Mouse (Mus musculus): Measurements from ENCODE around the gene Rad50. TPM values are rescaled to one million over a fixed set of nuclear protein-coding genes. Genes with fewer than 3 reads are reported as not detected.

Gene Rad50
- 0.98 and 2.7 TPM in 2 replicates for polyA plus RNA-seq (2012; rRNA removed)

- Histone ChIP-seq H3K4me1 (ENCODE audit: control insufficient read depth, insufficient read depth, insufficient read length, low read length) (no peaks in the 10 kb centered on the region; the same call in 1 of the 2 replicates), H3K4me3 (ENCODE audit: low read depth, low read length) (peak within 1 kb of the TSS; percentile 84), H3K36me3 (ENCODE audit: control insufficient read depth, insufficient read depth, low read length) (peaks cover 7% of the 10 kb centered on the region), H3K27me3 (ENCODE audit: control insufficient read depth, insufficient read depth, low read length) (no peaks in the 10 kb centered on the region), H3K27ac (ENCODE audit: insufficient read depth, low read depth, low read length) (peak within 1 kb of the TSS; percentile 41)
- WGBS = 3% methylated on average over 55 of the region's 55 CpGs
- TF ChIP-seq POLR2A (IDR thresholded peaks at IDR 0.05; ENCODE audit: low read depth, low read length) (peak; percentile 77), CTCF (IDR thresholded peaks at IDR 0.05; ENCODE audit: extremely low read depth, insufficient read length, insufficient replicate concordance, low read depth, low read length) (no peak)
Observed at GRCm38 (mm10) chr11:53706934-53707717, at the start of gene Rad50. Gene Rad50, minus strand, starts transcription at chr11:53707319.

- 76% methylated on average over 12 of the region's 12 CpGs for WGBS
- Histone ChIP-seq H3K36me3 (ENCODE audit: control insufficient read depth, insufficient read depth, low read length) (no peaks in the 10 kb centered on the region), H3K4me1 (ENCODE audit: control insufficient read depth, insufficient read depth, insufficient read length, low read length) (peaks cover 29% of the 10 kb centered on the region), H3K27me3 (ENCODE audit: control insufficient read depth, insufficient read depth, low read length) (no peaks in the 10 kb centered on the region), H3K4me3 (ENCODE audit: low read depth, low read length) (no peak overlapping the region), H3K27ac (ENCODE audit: insufficient read depth, low read depth, low read length) (no peak overlapping the region)
- TF ChIP-seq POLR2A (IDR thresholded peaks at IDR 0.05; ENCODE audit: low read depth, low read length) = no peak
- TF ChIP-seq CTCF (IDR thresholded peaks at IDR 0.05; ENCODE audit: extremely low read depth, insufficient read length, insufficient replicate concordance, low read depth, low read length) = no peak
Observed at GRCm38 (mm10) chr11:53755011-53755595, 48.0 kb upstream of the Rad50 start.

DNA sequence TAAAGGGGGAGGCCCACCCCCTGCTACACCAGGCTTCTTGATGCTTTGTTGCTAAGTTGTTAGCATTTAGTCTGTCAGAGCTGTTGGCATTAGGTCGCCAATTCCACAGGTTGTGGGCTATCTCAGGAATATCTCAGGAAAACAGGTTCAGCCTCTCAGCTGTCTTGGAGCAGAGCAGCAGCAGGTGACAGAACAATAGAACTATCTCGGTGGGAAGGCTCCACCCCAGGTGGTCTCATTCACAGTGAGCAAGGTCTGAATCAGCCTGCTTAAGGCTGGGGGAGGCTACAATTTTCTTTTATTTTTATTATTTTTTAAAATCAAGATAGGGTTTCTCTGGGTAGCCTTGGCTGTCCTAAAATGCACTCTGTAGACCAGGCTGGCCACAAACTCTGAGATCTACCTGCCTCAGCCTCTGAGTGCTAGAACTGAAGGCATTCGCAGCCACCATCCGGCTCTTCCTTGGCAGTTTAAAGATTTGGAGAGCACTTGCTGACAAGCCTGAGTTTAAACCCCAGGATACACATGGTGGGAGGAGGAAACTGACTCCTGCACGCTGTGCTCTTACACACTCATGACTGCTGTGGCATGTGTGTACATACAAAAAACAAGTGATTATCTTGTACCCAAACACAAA is 42.7 kb upstream of the Rad50 start:
- Histone ChIP-seq H3K4me3 (ENCODE audit: low read depth, low read length) (no peak overlapping the region), H3K36me3 (ENCODE audit: control insufficient read depth, insufficient read depth, low read length) (no peaks in the 10 kb centered on the region), H3K27ac (ENCODE audit: insufficient read depth, low read depth, low read length) (no peak overlapping the region), H3K27me3 (ENCODE audit: control insufficient read depth, insufficient read depth, low read length) (no peaks in the 10 kb centered on the region), H3K4me1 (ENCODE audit: control insufficient read depth, insufficient read depth, insufficient read length, low read length) (no peaks in the 10 kb centered on the region)
- TF ChIP-seq CTCF (IDR thresholded peaks at IDR 0.05; ENCODE audit: extremely low read depth, insufficient read length, insufficient replicate concordance, low read depth, low read length) (no peak), POLR2A (IDR thresholded peaks at IDR 0.05; ENCODE audit: low read depth, low read length) (no peak)
- WGBS = 82% methylated on average over 5 of the region's 5 CpGs

DNA sequence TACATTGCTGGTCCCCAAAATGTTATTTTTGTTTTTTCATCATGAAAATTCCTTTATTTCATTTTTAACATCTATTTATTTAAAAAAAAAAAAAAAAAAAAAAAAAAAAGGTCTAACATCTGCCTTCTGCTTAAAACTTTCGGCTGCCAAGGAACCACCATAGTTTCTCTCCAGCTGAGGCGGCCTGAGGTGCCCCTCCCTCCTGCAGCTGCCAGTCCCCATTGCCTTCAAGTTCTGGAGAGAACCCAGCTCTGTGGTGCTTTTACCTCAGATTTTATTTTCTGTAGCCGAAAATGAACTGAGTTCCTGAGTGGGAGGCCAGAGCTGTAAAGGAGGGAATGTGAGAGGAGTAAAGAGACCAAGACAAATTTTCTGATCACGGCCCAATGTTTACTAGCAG is 42.2 kb upstream of the Rad50 start:
- H3K36me3 ChIP-seq (ENCODE audit: control insufficient read depth, insufficient read depth, low read length) = no peaks in the 10 kb centered on the region
- H3K4me1 ChIP-seq (ENCODE audit: control insufficient read depth, insufficient read depth, insufficient read length, low read length) = no peaks in the 10 kb centered on the region
- TF ChIP-seq CTCF (IDR thresholded peaks at IDR 0.05; ENCODE audit: extremely low read depth, insufficient read length, insufficient replicate concordance, low read depth, low read length) (no peak), POLR2A (IDR thresholded peaks at IDR 0.05; ENCODE audit: low read depth, low read length) (no peak)
- whole genome bisulfite sequencing = 83% methylated on average over 4 of the region's 4 CpGs
- no peak overlapping the region for H3K27ac ChIP-seq (ENCODE audit: insufficient read depth, low read depth, low read length)
- H3K4me3 ChIP-seq (ENCODE audit: low read depth, low read length) = no peak overlapping the region
- no peaks in the 10 kb centered on the region for H3K27me3 ChIP-seq (ENCODE audit: control insufficient read depth, insufficient read depth, low read length)

GRCm38 (mm10) chr11:53748614-53749013 is 41.5 kb upstream of the Rad50 start:
- WGBS = 78% methylated on average over 6 of the region's 6 CpGs

GRCm38 (mm10) chr11:53747985-53748384 is 40.9 kb upstream of the Rad50 start:
- no peak overlapping the region for H3K4me3 ChIP-seq (ENCODE audit: low read depth, low read length)
- H3K4me1 ChIP-seq (ENCODE audit: control insufficient read depth, insufficient read depth, insufficient read length, low read length) = no peaks in the 10 kb centered on the region
- no peaks in the 10 kb centered on the region for H3K36me3 ChIP-seq (ENCODE audit: control insufficient read depth, insufficient read depth, low read length)
- H3K27me3 ChIP-seq (ENCODE audit: control insufficient read depth, insufficient read depth, low read length) = no peaks in the 10 kb centered on the region
- WGBS = 86% methylated on average over 9 of the region's 9 CpGs
- peak overlapping the region; percentile 5; the same call in 1 of the 2 replicates for H3K27ac ChIP-seq (ENCODE audit: insufficient read depth, low read depth, low read length)
- TF ChIP-seq POLR2A (IDR thresholded peaks at IDR 0.05; ENCODE audit: low read depth, low read length) (no peak), CTCF (IDR thresholded peaks at IDR 0.05; ENCODE audit: extremely low read depth, insufficient read length, insufficient replicate concordance, low read depth, low read length) (no peak)

More at GRCm38 (mm10) chr11:53748614-53749013, 41.5 kb upstream of the Rad50 start:
- Histone ChIP-seq H3K4me3 (ENCODE audit: low read depth, low read length) (no peak overlapping the region), H3K36me3 (ENCODE audit: control insufficient read depth, insufficient read depth, low read length) (no peaks in the 10 kb centered on the region), H3K4me1 (ENCODE audit: control insufficient read depth, insufficient read depth, insufficient read length, low read length) (no peaks in the 10 kb centered on the region), H3K27ac (ENCODE audit: insufficient read depth, low read depth, low read length) (peak overlapping the region; percentile 5; the same call in 1 of the 2 replicates), H3K27me3 (ENCODE audit: control insufficient read depth, insufficient read depth, low read length) (no peaks in the 10 kb centered on the region)
- TF ChIP-seq POLR2A (IDR thresholded peaks at IDR 0.05; ENCODE audit: low read depth, low read length) = no peak

DNA sequence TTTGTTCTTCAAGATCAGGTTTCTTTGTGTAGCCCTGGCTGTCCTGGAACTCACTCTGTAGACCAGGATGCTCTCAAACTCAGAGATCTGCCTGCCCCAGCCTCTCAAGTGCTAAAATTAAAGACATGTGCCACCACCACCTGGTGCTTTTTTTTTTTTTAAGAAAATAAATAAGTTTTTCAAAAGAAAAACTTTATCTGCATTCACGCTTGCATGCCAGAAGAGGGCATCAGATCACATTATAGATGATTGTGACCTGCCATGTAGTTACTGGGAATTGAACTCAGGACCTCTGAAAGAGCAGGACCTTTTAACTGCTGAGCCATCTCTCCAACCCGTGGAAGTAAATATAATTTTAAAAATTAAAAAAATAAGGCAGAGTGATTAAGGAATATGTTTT is 38.1 kb upstream of the Rad50 start:
- no peak overlapping the region for H3K4me3 ChIP-seq (ENCODE audit: low read depth, low read length)
- no peak overlapping the region for H3K27ac ChIP-seq (ENCODE audit: insufficient read depth, low read depth, low read length)
- WGBS = 74% methylated on average over 2 of the region's 2 CpGs
- no peaks in the 10 kb centered on the region for H3K36me3 ChIP-seq (ENCODE audit: control insufficient read depth, insufficient read depth, low read length)
- H3K4me1 ChIP-seq (ENCODE audit: control insufficient read depth, insufficient read depth, insufficient read length, low read length) = no peaks in the 10 kb centered on the region
- TF ChIP-seq CTCF (IDR thresholded peaks at IDR 0.05; ENCODE audit: extremely low read depth, insufficient read length, insufficient replicate concordance, low read depth, low read length) (no peak), POLR2A (IDR thresholded peaks at IDR 0.05; ENCODE audit: low read depth, low read length) (no peak)
- H3K27me3 ChIP-seq (ENCODE audit: control insufficient read depth, insufficient read depth, low read length) = no peaks in the 10 kb centered on the region
